Mouse (Mus musculus): ENCODE measurements around the gene Gm2431.

GRCm38 (mm10) chr7:142224518-142224917, 33.6 kb downstream of the Gm2431 start:
- TF ChIP-seq CTCF (conservative IDR thresholded peaks at IDR 0.05; ENCODE audit: low read length): no peak
- TF ChIP-seq POU5F1 (IDR thresholded peaks at IDR 0.05; ENCODE audit: borderline replicate concordance, low read length): no peak
- no peak for TF ChIP-seq NANOG (IDR thresholded peaks at IDR 0.05; ENCODE audit: borderline replicate concordance, low read length)

Data from E14TG2a.4 (cell line).